Mouse (Mus musculus): Measurements from ENCODE around the gene Adprh.
"Not testable (repeated sequence)": the region's sequence is repeated elsewhere in the genome, so short reads cannot be mapped to it uniquely, and the experiment has no call there.

Gene Adprh

DNA sequence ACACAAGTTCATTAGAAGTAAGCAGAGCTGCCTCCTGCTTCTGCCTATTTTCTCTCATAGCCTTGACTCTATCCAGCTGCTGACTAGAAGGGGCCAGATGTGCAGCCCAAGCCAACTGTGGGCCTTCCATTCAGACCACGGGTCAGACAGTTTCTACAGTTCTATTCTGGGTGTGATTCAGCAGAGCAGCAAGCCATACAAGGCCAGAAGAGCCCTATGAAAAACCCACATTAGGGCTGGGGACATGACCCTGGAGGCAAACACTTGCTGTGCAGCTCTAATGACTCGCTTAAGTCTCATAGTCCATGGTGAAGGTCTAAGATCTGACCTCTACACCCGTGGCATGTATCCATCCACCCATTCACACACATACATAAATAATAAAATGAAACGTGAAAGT, 13.6 kb upstream of the Adprh start:
- no peak for DNase-seq

- no peak for DNase-seq
These were observed 10.8 kb upstream of the Adprh start for GRCm38 (mm10) chr16:38463305-38463704.

GRCm38 (mm10) chr16:38462161-38462560, 9.7 kb upstream of the Adprh start:
- DNase-seq: no peak

- DNase-seq: no peak
These were observed 9.2 kb upstream of the Adprh start for GRCm38 (mm10) chr16:38461749-38462148.

DNA sequence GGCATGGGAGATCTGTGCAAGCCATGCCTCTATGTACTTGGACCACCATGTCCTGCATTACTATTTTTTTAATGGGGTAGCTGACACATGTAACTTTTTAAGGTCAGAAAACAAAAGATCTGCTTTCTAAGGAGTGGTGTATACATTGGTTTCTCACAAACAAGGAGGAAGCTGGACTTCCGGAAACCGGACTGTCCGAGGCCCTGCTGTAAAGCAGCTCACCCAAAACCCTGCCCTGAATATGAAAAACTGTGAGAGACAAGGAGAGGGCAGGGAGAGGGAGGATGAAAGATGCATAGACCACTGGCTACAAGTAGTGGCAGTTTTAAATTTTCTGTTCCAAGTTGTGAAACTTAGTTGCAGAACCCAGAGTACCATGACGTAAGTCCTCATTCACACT, 7.5 kb upstream of the Adprh start:
- DNase-seq: no peak

GRCm38 (mm10) chr16:38458600-38459280, 6.2 kb upstream of the Adprh start:
- no peak for DNase-seq

GRCm38 (mm10) chr16:38456812-38457567, 4.5 kb upstream of the Adprh start:
- no peak for DNase-seq

DNA sequence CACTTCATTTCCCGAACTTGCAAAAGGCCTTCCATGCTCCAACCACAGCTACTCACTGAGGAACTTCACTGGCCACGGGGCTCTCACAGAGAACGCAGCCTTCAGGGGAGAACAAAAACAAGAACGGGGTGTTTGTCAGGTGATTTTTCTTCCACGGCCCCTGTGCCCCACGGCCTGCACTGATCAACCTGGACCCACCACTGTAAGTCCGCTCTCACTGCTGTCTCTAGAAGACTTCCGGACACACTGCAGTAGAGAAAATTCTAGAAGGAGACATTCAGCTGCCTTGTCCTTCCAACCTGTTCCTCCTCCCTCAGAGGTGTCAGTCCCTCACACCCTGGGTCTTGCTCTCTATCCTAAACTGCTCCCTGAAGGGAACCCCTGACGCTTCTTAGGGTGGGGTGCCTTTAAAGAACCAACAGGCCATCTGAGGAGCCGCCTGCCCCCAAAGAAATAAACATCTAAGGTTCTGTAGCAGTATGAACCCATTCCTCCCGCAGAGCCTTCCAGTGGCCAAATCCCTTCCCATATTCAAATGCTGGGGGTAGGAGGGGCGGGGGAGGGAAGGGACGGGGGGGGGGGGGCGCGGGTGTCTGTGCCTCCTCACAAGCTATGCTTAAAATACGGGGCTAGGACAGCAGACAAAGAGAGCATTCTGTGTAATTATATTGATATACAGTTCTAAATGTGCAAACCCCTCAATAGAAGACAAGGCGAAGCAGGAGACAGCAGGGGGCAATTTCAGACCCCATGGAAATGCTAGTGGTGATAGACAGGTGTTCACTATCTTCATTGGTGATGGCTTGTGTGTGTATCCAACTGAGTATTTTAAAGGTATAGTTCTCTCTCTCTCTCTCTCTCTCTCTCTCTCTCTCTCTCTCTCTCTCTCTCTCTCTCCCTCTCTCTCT, 3.3 kb upstream of the Adprh start, which contains the start of gene Cd80:
Gene Cd80, plus strand, starts transcription at position 51 of the 908 bp plus-strand sequence.
- DNase-seq: no peak

DNA sequence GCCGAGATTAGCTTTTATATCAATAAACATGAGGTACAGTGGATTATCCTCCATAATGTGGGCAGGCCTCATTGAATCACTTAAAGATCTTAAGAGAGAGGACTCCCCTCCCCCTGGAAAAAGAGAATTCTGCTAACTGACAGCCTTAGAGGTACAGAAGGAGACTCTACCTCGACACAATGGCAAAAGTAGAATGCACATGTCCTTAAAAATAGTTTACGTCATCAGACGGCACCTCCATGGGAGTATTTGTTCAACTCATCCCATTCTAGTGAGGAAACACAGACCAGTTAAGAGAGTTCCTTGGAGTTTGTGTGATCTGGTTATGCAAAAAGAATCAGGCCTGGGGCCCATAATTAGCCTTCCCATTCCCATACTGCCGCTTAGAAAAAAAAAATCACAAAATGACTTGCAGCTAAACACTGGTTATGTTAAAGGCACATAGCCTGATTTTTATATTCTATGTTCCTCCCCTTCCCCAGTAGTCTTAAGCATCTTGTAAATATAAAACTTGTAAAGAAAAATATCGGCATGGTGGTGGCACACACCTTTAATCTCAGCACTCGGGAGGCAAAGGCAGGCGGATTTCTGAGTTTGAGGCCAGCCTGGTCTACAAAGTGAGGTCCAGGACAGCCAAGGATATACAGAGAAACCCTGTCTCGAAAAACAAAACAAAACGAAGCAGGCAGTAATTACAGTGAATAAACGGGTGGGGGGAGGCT, 2.2 kb upstream of the Adprh start:
- no peak for DNase-seq

GRCm38 (mm10) chr16:38453952-38454351, 1.4 kb upstream of the Adprh start:
- DNase-seq: no peak

GRCm38 (mm10) chr16:38453203-38453553, 675 bp upstream of the Adprh start:
- no peak for DNase-seq

- DNase-seq: no peak
These were observed 890 bp downstream of the Adprh start for GRCm38 (mm10) chr16:38451421-38452205.

- no peak for DNase-seq
These were observed 1.8 kb downstream of the Adprh start for GRCm38 (mm10) chr16:38450707-38451106.

GRCm38 (mm10) chr16:38448458-38448857, 4.0 kb downstream of the Adprh start:
- DNase-seq: no peak

GRCm38 (mm10) chr16:38447366-38447765, 5.1 kb downstream of the Adprh start:
- no peak for DNase-seq

- not testable (repeated sequence) for DNase-seq
These were observed 6.4 kb downstream of the Adprh start for GRCm38 (mm10) chr16:38446141-38446540.

GRCm38 (mm10) chr16:38445576-38445975, 6.9 kb downstream of the Adprh start:
- DNase-seq: no peak

- DNase-seq: no peak
These were observed 7.5 kb downstream of the Adprh start for GRCm38 (mm10) chr16:38445046-38445445.

DNA sequence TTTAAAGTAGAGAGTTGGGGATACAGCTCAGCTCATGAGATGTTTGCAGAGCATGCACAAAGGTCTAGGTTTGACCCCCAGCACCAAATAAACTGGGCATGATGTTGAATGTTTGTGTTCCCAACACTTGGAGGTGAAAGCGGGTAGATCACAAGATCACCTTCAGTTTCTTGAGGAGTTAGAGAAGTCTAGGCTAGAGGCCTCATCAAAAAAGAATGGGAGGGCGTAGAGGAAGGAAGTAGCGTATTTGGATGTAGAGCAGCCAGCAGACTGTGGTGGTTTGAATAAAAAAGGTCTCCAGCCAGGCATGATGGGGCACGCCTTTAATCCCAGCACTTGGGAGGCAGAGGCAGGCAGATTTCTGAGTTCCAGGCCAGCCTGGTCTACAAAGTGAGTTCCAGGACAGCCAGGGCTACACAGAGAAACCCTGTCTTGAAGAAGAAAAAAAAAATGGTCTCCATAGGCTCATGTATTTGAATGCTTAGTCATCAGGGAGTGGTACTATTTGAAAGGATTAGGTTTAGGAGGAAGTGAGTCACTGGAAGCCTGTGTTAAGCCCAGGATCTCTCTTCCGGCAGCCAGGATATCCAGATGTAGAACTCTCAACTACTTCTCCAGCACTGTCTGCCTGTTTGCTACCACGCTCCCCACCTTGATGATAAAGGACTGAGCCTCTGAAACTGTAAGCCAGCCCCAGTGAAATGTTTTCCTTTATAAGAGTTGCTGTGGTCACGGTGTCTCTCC, 8.6 kb downstream of the Adprh start:
- no peak for DNase-seq

GRCm38 (mm10) chr16:38442216-38442615, 10.3 kb downstream of the Adprh start:
- no peak for DNase-seq

DNA sequence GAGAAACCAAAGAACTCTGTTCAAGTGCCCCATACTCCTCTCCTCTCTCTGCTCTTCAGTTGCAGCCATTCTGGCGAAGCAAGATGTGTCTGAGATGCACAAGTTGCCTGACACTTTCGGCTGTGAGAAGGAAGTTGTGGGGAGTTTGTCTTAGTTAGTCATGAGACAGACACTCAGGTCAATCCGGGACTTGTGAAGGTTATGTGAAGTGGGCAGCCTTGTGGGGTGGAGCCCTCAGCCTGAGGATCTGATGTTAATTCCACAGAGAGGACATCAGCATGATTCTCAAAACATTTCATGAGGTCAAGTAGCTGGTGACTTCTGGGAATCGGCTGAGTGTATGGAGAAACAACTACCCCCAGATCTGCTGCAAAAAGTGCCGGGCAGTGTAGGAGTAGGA, 10.9 kb downstream of the Adprh start:
- DNase-seq: no peak

Data from kidney, adult 9 months (tissue).